Mouse (Mus musculus) CH12.LX (cell line): ENCODE data around the gene Scfd2. TPM values are rescaled to one million over a fixed set of nuclear protein-coding genes. Genes with fewer than 3 reads are reported as not detected.

Experiments
- DNase-seq: peaks from one replicate; pipeline ENCODE4 v3.0.0-alpha.2; 2013; ENCODE audit errors: extremely low read depth
- H3K27ac ChIP-seq: 2 replicates; pipeline ENCODE4 v1.5.1; 2012; ENCODE audit warnings: low read depth, mild to moderate bottlenecking, control low read depth, moderate library complexity; ENCODE audit not compliant: insufficient read depth
- H3K27me3 ChIP-seq: replicated peaks from 2 replicates; pipeline ENCODE3; 2012; ENCODE audit warnings: inconsistent platforms
- H3K36me3 ChIP-seq, 2 experiments: replicated peaks in 1 of 2; 2 replicates each; pipeline versions ENCODE3 to v1.6.1; 2012; ENCODE audit warnings: inconsistent platforms in 1 of 2, low read length in 1 of 2, mild to moderate bottlenecking in 1 of 2, mixed read lengths in 1 of 2, moderate library complexity in 1 of 2; ENCODE audit not compliant: control insufficient read depth in 1 of 2, insufficient read depth in 1 of 2
- H3K4me1 ChIP-seq, 2 experiments: 2 replicates each; pipeline ENCODE4 v1.6.1; 2012; ENCODE audit warnings: inconsistent platforms in 1 of 2, moderate library complexity in 1 of 2; ENCODE audit not compliant: insufficient read depth in 2 of 2, control insufficient read depth in 1 of 2
- H3K4me2 ChIP-seq: 2 replicates; pipeline ENCODE4 v1.6.1; 2012; ENCODE audit warnings: low read depth, mild to moderate bottlenecking, control low read depth; ENCODE audit not compliant: poor library complexity, insufficient read depth, severe bottlenecking
- H3K4me3 ChIP-seq, 3 experiments: fragments of 150-350 bp in 1 of 3; sonication (generic) in 1 of 3; replicated peaks in 1 of 3; 2 replicates each; pipeline versions ENCODE3 to v1.5.1; 2011 to 2012; ENCODE audit warnings: low read depth in 2 of 3, low read length in 2 of 3, mild to moderate bottlenecking in 2 of 3, moderate library complexity in 2 of 3, control low read depth in 1 of 3, improper control_type of control experiment in 1 of 3, inconsistent platforms in 1 of 3, mixed read lengths in 1 of 3; ENCODE audit not compliant: poor library complexity in 1 of 3
- H3K79me2 ChIP-seq: replicated peaks from 2 replicates; pipeline ENCODE4 v1.6.1; 2012; ENCODE audit warnings: mild to moderate bottlenecking, moderate library complexity; ENCODE audit not compliant: control insufficient read depth, poor library complexity, insufficient read depth, severe bottlenecking; ENCODE audit errors: extremely low read depth
- H3K9ac ChIP-seq: 2 replicates; pipeline ENCODE4 v1.6.1; 2012; ENCODE audit warnings: low read depth, mild to moderate bottlenecking, control low read depth, moderate library complexity; ENCODE audit not compliant: insufficient read depth
- H3K9me3 ChIP-seq: replicated peaks from 2 replicates; pipeline ENCODE3; 2012; ENCODE audit warnings: low read length, inconsistent platforms, mixed read lengths
- BHLHE40 ChIP-seq: IDR thresholded peaks from 2 replicates; pipeline ENCODE4 v1.6.1; 2011; ENCODE audit warnings: mild to moderate bottlenecking, low read depth, low read length, improper control_type of control experiment
- CHD1 ChIP-seq: IDR thresholded peaks from 2 replicates; pipeline ENCODE4 v1.6.1; 2012; ENCODE audit warnings: low read depth, low read length, improper control_type of control experiment, inconsistent platforms
- CHD2 ChIP-seq: IDR thresholded peaks from 2 replicates; pipeline ENCODE4 v1.6.1; 2011; ENCODE audit warnings: low read length, improper control_type of control experiment
- CTCF ChIP-seq, 2 experiments: IDR thresholded peaks in 1 of 2; conservative IDR thresholded peaks in 1 of 2; 2 replicates each; pipeline ENCODE4 v1.5.1; 2011 to 2012; ENCODE audit warnings: low read depth in 2 of 2, low read length in 2 of 2, improper control_type of control experiment in 1 of 2, inconsistent platforms in 1 of 2, mild to moderate bottlenecking in 1 of 2, moderate library complexity in 1 of 2
- E2F4 ChIP-seq: IDR thresholded peaks from 2 replicates; pipeline ENCODE4 v1.6.1; 2011; ENCODE audit warnings: low read depth, low read length, improper control_type of control experiment; ENCODE audit not compliant: insufficient replicate concordance
- ELF1 ChIP-seq: IDR thresholded peaks from 2 replicates; pipeline ENCODE4 v1.6.1; 2014; ENCODE audit warnings: low read depth, mild to moderate bottlenecking, inconsistent platforms, low read length, improper control_type of control experiment
- EP300 ChIP-seq: IDR thresholded peaks from 2 replicates; pipeline ENCODE4 v1.6.1; 2011; ENCODE audit warnings: low read length, improper control_type of control experiment
- GABPA ChIP-seq: IDR thresholded peaks from 2 replicates; pipeline ENCODE4 v1.6.1; 2012; ENCODE audit warnings: low read depth, low read length, improper control_type of control experiment, inconsistent platforms; ENCODE audit not compliant: insufficient replicate concordance
- HCFC1 ChIP-seq: IDR thresholded peaks from 2 replicates; pipeline ENCODE4 v1.6.1; 2012; ENCODE audit warnings: low read depth, mild to moderate bottlenecking, inconsistent platforms, low read length, improper control_type of control experiment
- IRF4 ChIP-seq: IDR thresholded peaks from 2 replicates; pipeline ENCODE4 v1.6.1; 2014; ENCODE audit warnings: low read depth, mild to moderate bottlenecking, inconsistent platforms, low read length, improper control_type of control experiment
- JUN ChIP-seq: IDR thresholded peaks from 2 replicates; pipeline ENCODE4 v1.6.1; 2011; ENCODE audit warnings: low read depth, mild to moderate bottlenecking, low read length, improper control_type of control experiment, moderate library complexity; ENCODE audit not compliant: insufficient read depth
- JUND ChIP-seq: conservative IDR thresholded peaks from 2 replicates; pipeline ENCODE4 v1.6.1; 2011; ENCODE audit warnings: low read depth, low read length, improper control_type of control experiment
- KAT2A ChIP-seq: IDR thresholded peaks from 2 replicates; pipeline ENCODE4 v1.6.1; 2012; ENCODE audit warnings: low read length, improper control_type of control experiment, inconsistent platforms; ENCODE audit not compliant: insufficient replicate concordance
- MAX ChIP-seq: IDR thresholded peaks from 2 replicates; pipeline ENCODE4 v1.6.1; 2011; ENCODE audit warnings: low read length, improper control_type of control experiment
- MAZ ChIP-seq: IDR thresholded peaks from 2 replicates; pipeline ENCODE4 v1.6.1; 2012; ENCODE audit warnings: low read depth, mild to moderate bottlenecking, inconsistent platforms, low read length, improper control_type of control experiment, moderate library complexity
- MEF2A ChIP-seq: IDR thresholded peaks from 2 replicates; pipeline ENCODE4 v1.6.1; 2014; ENCODE audit warnings: low read depth, mild to moderate bottlenecking, inconsistent platforms, low read length, improper control_type of control experiment, borderline replicate concordance
- MXI1 ChIP-seq: IDR thresholded peaks from 2 replicates; pipeline ENCODE4 v1.6.1; 2011; ENCODE audit warnings: mild to moderate bottlenecking, low read depth, low read length, improper control_type of control experiment
- NRF1 ChIP-seq: IDR thresholded peaks from 2 replicates; pipeline ENCODE4 v1.6.1; 2014; ENCODE audit warnings: low read depth, mild to moderate bottlenecking, inconsistent platforms, low read length, improper control_type of control experiment, moderate library complexity
- PAX5 ChIP-seq: IDR thresholded peaks from 2 replicates; pipeline ENCODE4 v1.6.1; 2012; ENCODE audit warnings: low read length, inconsistent platforms, mixed read lengths
- POLR2A ChIP-seq: IDR thresholded peaks from 2 replicates; pipeline ENCODE4 v1.6.1; 2011; ENCODE audit warnings: low read depth, mild to moderate bottlenecking, improper control_type of control experiment, low read length
- POLR2AphosphoS2 ChIP-seq: IDR thresholded peaks from 2 replicates; pipeline ENCODE4 v1.6.1; 2011; ENCODE audit warnings: low read depth, low read length, improper control_type of control experiment
- RAD21 ChIP-seq: IDR thresholded peaks from 2 replicates; pipeline ENCODE4 v1.6.1; 2011; ENCODE audit warnings: low read depth, mild to moderate bottlenecking, low read length, improper control_type of control experiment, moderate library complexity
- RCOR1 ChIP-seq: conservative IDR thresholded peaks from 2 replicates; pipeline ENCODE4 v1.6.1; 2012; ENCODE audit warnings: low read depth, mild to moderate bottlenecking, inconsistent platforms, low read length, improper control_type of control experiment
- SIN3A ChIP-seq: IDR thresholded peaks from 2 replicates; pipeline ENCODE4 v1.6.1; 2012; ENCODE audit warnings: low read length, improper control_type of control experiment, inconsistent platforms
- SMC3 ChIP-seq: IDR thresholded peaks from 2 replicates; pipeline ENCODE4 v1.6.1; 2011; ENCODE audit warnings: low read depth, low read length, improper control_type of control experiment
- TBP ChIP-seq: conservative IDR thresholded peaks from 2 replicates; pipeline ENCODE4 v1.6.1; 2011; ENCODE audit warnings: low read depth, low read length, improper control_type of control experiment
- UBTF ChIP-seq: IDR thresholded peaks from 2 replicates; pipeline ENCODE4 v1.6.1; 2012; ENCODE audit warnings: low read depth, mild to moderate bottlenecking, inconsistent platforms, low read length, improper control_type of control experiment, moderate library complexity
- USF1 ChIP-seq: IDR thresholded peaks from 2 replicates; pipeline ENCODE4 v1.6.1; 2014; ENCODE audit warnings: low read depth, mild to moderate bottlenecking, inconsistent platforms, low read length, improper control_type of control experiment
- USF2 ChIP-seq: conservative IDR thresholded peaks from 2 replicates; pipeline ENCODE4 v1.6.1; 2011; ENCODE audit warnings: low read depth, low read length, improper control_type of control experiment
- ZC3H11A ChIP-seq: IDR thresholded peaks from 2 replicates; pipeline ENCODE4 v1.6.1; 2012; ENCODE audit warnings: low read depth, mild to moderate bottlenecking, inconsistent platforms, low read length, improper control_type of control experiment
- ZKSCAN1 ChIP-seq: IDR thresholded peaks from 2 replicates; pipeline ENCODE4 v1.6.1; 2012; ENCODE audit warnings: low read depth, inconsistent platforms, low read length, improper control_type of control experiment, borderline replicate concordance
- ZMIZ1 ChIP-seq: IDR thresholded peaks from 2 replicates; pipeline ENCODE4 v1.6.1; 2012; ENCODE audit warnings: low read depth, mild to moderate bottlenecking, inconsistent platforms, low read length, improper control_type of control experiment
- dilution Hi-C: fragments of 300-500 bp; cut with MboI; formaldehyde crosslinking; loops from 2 replicates; pipeline ENCODE4 v1.14.3; 2020; ENCODE audit warnings: low sequenced_read_pairs; ENCODE audit not compliant: extremely low pct_unique_long_range_greater_than_20kb, extremely low pct_ligation_motif_present
- in situ Hi-C: fragments of 300-500 bp; cut with MboI; formaldehyde crosslinking; loops from 3 replicates; pipeline ENCODE4 v1.14.3; 2019; ENCODE audit warnings: low sequenced_read_pairs, low pct_ligation_motif_present, low pct_unique_long_range_greater_than_20kb, mixed read lengths
- polyA plus RNA-seq: library from polyadenylated mRNA; unstranded; fragments of >175 nt; gene quantifications from 2 replicates; pipeline ENCODE4 v1.2.1, GENCODE M21; 2012; ENCODE audit warnings: low read depth; ENCODE audit not compliant: insufficient read length
- total RNA-seq, 2 experiments: library from RNA; depleted of rRNA; stranded (reverse); fragments of 300-350 nt in 1 of 2; fragments of >200 nt in 1 of 2; gene quantifications; 2 replicates each; pipeline ENCODE4 v1.2.3; 2012 to 2014

Gene Scfd2
- total and polyA plus RNA-seq, 3 experiments, result 13.2 to 18.0 (median 14.4) TPM

DNA sequence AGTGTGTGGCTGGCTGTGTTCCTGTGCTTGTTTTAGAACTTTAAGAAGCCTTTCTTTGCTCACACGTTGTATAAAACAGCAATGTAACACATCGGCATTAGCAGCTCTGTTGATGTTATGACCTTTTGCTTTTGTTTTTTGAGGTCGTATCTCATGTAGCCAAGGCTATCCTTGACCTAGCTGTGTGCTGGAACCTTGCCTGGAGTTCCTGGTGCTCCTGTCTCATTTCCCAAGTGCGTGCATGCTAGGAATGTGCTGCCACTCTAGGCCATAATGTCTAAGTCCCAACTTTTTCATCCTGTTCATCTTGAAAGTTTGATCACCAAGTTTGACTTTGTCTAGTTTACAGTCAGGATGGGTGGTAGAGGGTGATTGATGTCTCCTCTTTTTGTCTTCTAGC is 14.0 kb upstream of the Scfd2 start:
- TF ChIP-seq E2F4, result no peak
- in situ Hi-C loops (no loop called here), dilution Hi-C loops (no loop called here)
- H3K4me3 ChIP-seq, result no peak overlapping the region
- H3K9ac ChIP-seq, result no peak overlapping the region
- H3K9me3 ChIP-seq, result no peaks in the 10 kb centered on the region
- peaks cover 47 to 90% of the 10 kb centered on the region in 2 experiments for H3K36me3 ChIP-seq
- no peak for DNase-seq
- H3K4me2 ChIP-seq, result no peak overlapping the region
- no peak overlapping the region for H3K27ac ChIP-seq
- H3K4me1 ChIP-seq, result peaks cover 0 to 4% of the 10 kb centered on the region in 2 experiments; a peak in 1 of 4 replicates
- no peaks in the 10 kb centered on the region for H3K27me3 ChIP-seq
- peaks cover 37% of the 10 kb centered on the region for H3K79me2 ChIP-seq

DNA sequence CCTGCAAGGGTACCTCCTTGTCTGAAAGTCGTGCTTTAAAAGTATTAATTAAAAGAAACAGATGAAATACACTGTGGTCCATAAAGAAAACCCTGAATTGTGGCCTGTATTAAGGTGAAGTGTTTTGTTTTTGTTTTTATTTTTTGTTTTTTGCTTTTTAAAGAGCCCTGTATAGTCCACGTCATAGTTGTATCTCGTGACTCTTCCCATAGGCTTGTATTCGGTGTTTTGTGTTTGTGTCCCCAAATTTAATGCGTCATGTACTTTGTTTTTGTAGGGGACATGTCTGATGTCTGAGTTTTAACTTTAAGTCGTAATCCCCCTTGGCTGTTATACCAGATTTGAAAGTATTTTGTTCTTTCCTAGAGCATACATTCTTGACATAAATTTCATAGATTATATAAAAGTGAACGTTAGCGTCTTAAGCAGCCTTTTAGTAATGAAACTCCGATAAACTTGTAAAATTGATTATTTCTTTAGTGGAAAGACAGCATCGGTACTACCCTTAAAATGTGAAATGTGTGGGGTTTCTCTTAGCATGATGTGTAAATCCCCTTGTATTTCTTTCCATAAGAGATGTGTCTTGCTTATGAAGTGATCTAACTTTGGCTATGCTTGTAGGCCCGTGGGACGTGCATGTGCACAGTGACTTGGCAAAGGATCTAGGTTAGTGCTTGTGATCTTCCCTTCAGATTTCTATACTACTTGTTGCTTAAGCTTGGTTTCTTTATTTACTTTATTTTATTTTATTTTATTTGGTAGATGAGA is 4.8 kb upstream of the Scfd2 start:
- Histone ChIP-seq H3K4me3 (peak overlapping the region; percentile 82 to 96 (median 94)), H3K4me1 (peaks cover 2 to 33% of the 10 kb centered on the region in 2 experiments; a peak in 2 of 4 replicates), H3K4me2 (peak overlapping the region; percentile 75), H3K36me3 (peaks cover 19 to 39% of the 10 kb centered on the region in 2 experiments), H3K9ac (peak overlapping the region; percentile 83), H3K9me3 (no peaks in the 10 kb centered on the region), H3K79me2 (peaks cover 52% of the 10 kb centered on the region), H3K27ac (no peak overlapping the region), H3K27me3 (no peaks in the 10 kb centered on the region)
- in situ Hi-C loops, result no loop called here
- dilution Hi-C loops, result no loop called here
- DNase-seq, result peak; percentile 44
- TF ChIP-seq MAZ, result no peak
- TF ChIP-seq EP300, result no peak
- TF ChIP-seq MXI1, result no peak
- TF ChIP-seq SIN3A, result peak; percentile 13; the same call in 1 of the 2 replicates
- no peak for TF ChIP-seq GABPA
- no peak for TF ChIP-seq CHD2
- TF ChIP-seq USF2, result no peak
- TF ChIP-seq ZC3H11A, result no peak
- TF ChIP-seq PAX5, result no peak
- TF ChIP-seq IRF4, result no peak
- no peak for TF ChIP-seq ZMIZ1
- TF ChIP-seq CTCF (conservative IDR thresholded peaks at IDR 0.05 in 1 of 2, IDR thresholded peaks at IDR 0.05 in 1 of 2; ENCODE audit: low read depth in 2 of 2, low read length in 2 of 2), result no peak
- no peak for TF ChIP-seq KAT2A
- TF ChIP-seq SMC3, result no peak
- TF ChIP-seq MEF2A, result no peak
- no peak for TF ChIP-seq JUN
- no peak for TF ChIP-seq RAD21
- TF ChIP-seq E2F4, result no peak
- TF ChIP-seq JUND, result no peak
- no peak for TF ChIP-seq POLR2AphosphoS2
- no peak for TF ChIP-seq HCFC1
- TF ChIP-seq CHD1, result 0 out of 2 replicates have a peak, but pooled peaks have one; percentile 29
- TF ChIP-seq ELF1, result no peak
- TF ChIP-seq USF1, result no peak
- TF ChIP-seq POLR2A, result no peak
- no peak for TF ChIP-seq UBTF
- no peak for TF ChIP-seq TBP
- TF ChIP-seq BHLHE40, result peak; percentile 26; the same call in 1 of the 2 replicates
- no peak for TF ChIP-seq RCOR1
- no peak for TF ChIP-seq ZKSCAN1
- no peak for TF ChIP-seq NRF1
- peak; percentile 24; the same call in 1 of the 2 replicates for TF ChIP-seq MAX
